Mouse (Mus musculus) ES-CJ7 (cell line): ENCODE data around the gene Nfx1.

ENCODE experiments used
- DNase-seq: peaks from one replicate; pipeline ENCODE4 v3.0.0; 2011; ENCODE audit warnings: low read depth, low spot score

The Nfx1 gene

GRCm38 (mm10) chr4:41046254-41046795, 75.6 kb downstream of the Nfx1 start:
- no peak for DNase-seq

GRCm38 (mm10) chr4:41047524-41048271, 77.0 kb downstream of the Nfx1 start, which contains the start of gene Aqp7:
TSS of gene Aqp7 (minus strand) at chr4:41048139.
- DNase-seq = no peak

- peak; percentile 37 for DNase-seq
These were observed 78.2 kb downstream of the Nfx1 start for GRCm38 (mm10) chr4:41048926-41049325.

- peak; percentile 77 for DNase-seq
These were observed 80.3 kb downstream of the Nfx1 start for GRCm38 (mm10) chr4:41050726-41051675.

GRCm38 (mm10) chr4:41051781-41052180, 81.1 kb downstream of the Nfx1 start:
- peak; percentile 78 for DNase-seq

- peak; percentile 44 for DNase-seq
These were observed 84.4 kb downstream of the Nfx1 start for GRCm38 (mm10) chr4:41055111-41055510.

- DNase-seq = no peak
These were observed 85.5 kb downstream of the Nfx1 start for GRCm38 (mm10) chr4:41056253-41056652.

GRCm38 (mm10) chr4:41056742-41057332, 86.1 kb downstream of the Nfx1 start:
- DNase-seq = no peak

- no peak for DNase-seq
These were observed 86.7 kb downstream of the Nfx1 start for GRCm38 (mm10) chr4:41057361-41057760.

GRCm38 (mm10) chr4:41063351-41063750, 92.6 kb downstream of the Nfx1 start:
- no peak for DNase-seq

- DNase-seq = peak; percentile 78
These were observed 93.4 kb downstream of the Nfx1 start for GRCm38 (mm10) chr4:41063894-41064673.

GRCm38 (mm10) chr4:41065196-41065595, 94.5 kb downstream of the Nfx1 start:
- DNase-seq = no peak

- no peak for DNase-seq
These were observed 101.1 kb downstream of the Nfx1 start for GRCm38 (mm10) chr4:41071500-41072429.

- no peak for DNase-seq
These were observed 102.5 kb downstream of the Nfx1 start for GRCm38 (mm10) chr4:41073008-41073817.

- no peak for DNase-seq
These were observed 103.8 kb downstream of the Nfx1 start for GRCm38 (mm10) chr4:41074461-41074860.
